In genomic region chr7:29168791-29169230, GRCm38 (mm10) we compare ENCODE assay signal across 8 mouse cellular contexts. TPM values are rescaled to one million over a fixed set of nuclear protein-coding genes. Genes with fewer than 3 reads are reported as not detected.
DNase-seq lines count a peak whose midpoint lies in the region; ATAC-seq and TF ChIP-seq lines count a peak whose summit lies in the region.

No protein-coding gene starts in this region.

- no peak for TF ChIP-seq CTCF in layer of hippocampus, adult 2 months (conservative IDR thresholded peaks at IDR 0.05)

- H3K27me3 ChIP-seq in embryonic facial prominence, embryonic 13.5 days: peaks cover 40% of the 10 kb centered on the region
- H3K27me3 ChIP-seq in limb, embryonic 12.5 days: peaks cover 56% of the 10 kb centered on the region

- peak overlapping the region; percentile 88 for H3K4me2 ChIP-seq in embryonic facial prominence, embryonic 13.5 days
- H3K4me2 ChIP-seq in limb, embryonic 12.5 days: peak overlapping the region; percentile 83

- WGBS in embryonic facial prominence, embryonic 13.5 days: 2% methylated on average over 14 of the region's 14 CpGs
- WGBS in limb, embryonic 12.5 days: under 1% methylated on average over 14 of the region's 14 CpGs

- ATAC-seq in embryonic facial prominence, embryonic 13.5 days (ENCODE audit: insufficient number of reproducible peaks, insufficient read depth, low FRiP score, low TSS enrichment, low read depth): no peak
- no peak for ATAC-seq in limb, embryonic 12.5 days (ENCODE audit: insufficient number of reproducible peaks, insufficient read depth, low FRiP score, low TSS enrichment, low read depth)
- ATAC-seq in megakaryocyte progenitor cell, adult 5-6 weeks (replicated peaks; ENCODE audit: poor library complexity): no peak

- no peaks in the 10 kb centered on the region for H3K9me3 ChIP-seq in embryonic facial prominence, embryonic 13.5 days
- H3K9me3 ChIP-seq in limb, embryonic 12.5 days: no peaks in the 10 kb centered on the region

- H3K27ac ChIP-seq in layer of hippocampus, adult 2 months: peak overlapping the region; percentile 91
- H3K27ac ChIP-seq in embryonic facial prominence, embryonic 13.5 days: peak overlapping the region; percentile 69
- peak overlapping the region; percentile 64; the same call in 1 of the 2 replicates for H3K27ac ChIP-seq in limb, embryonic 12.5 days

- peaks cover 13% of the 10 kb centered on the region for H3K36me3 ChIP-seq in embryonic facial prominence, embryonic 13.5 days
- H3K36me3 ChIP-seq in limb, embryonic 12.5 days: peaks cover 22% of the 10 kb centered on the region

- no peak for DNase-seq in layer of hippocampus, adult 2 months (ENCODE audit: low spot score in 2 of 2)
- DNase-seq in layer of hippocampus, adult 9-10 months (ENCODE audit: low spot score): no peak
- DNase-seq in R1 (ENCODE audit: low read depth, low spot score): peak; percentile 52
- DNase-seq in retina, embryonic 14.5 days (ENCODE audit: low spot score): peak; percentile 64
- no peak for DNase-seq in gastrocnemius, postnatal 14 days

- H3K4me1 ChIP-seq in embryonic facial prominence, embryonic 13.5 days: peaks cover 41% of the 10 kb centered on the region
- peaks cover 36% of the 10 kb centered on the region for H3K4me1 ChIP-seq in limb, embryonic 12.5 days (replicated peaks)

- intact Hi-C loops in gastrocnemius, postnatal 14 days (cut with DNase I; ENCODE audit: low total_unique reads): no loop called here

- H3K4me3 ChIP-seq in layer of hippocampus, adult 2 months: peak overlapping the region; percentile 86
- peak overlapping the region; percentile 68 for H3K4me3 ChIP-seq in embryonic facial prominence, embryonic 13.5 days
- peak overlapping the region; percentile 60 for H3K4me3 ChIP-seq in limb, embryonic 12.5 days (replicated peaks)

- peak overlapping the region; percentile 76 for H3K9ac ChIP-seq in embryonic facial prominence, embryonic 13.5 days
- peak overlapping the region; percentile 64 for H3K9ac ChIP-seq in limb, embryonic 12.5 days (replicated peaks)

RNA-seq across cellular contexts. Expression of gene Ggn, which starts 1.2 kb away (rescaled TPM):
- total RNA-seq in layer of hippocampus, adult 2 months (2021): under 1 TPM; 0.88 to 0.95 TPM
- 0.51 and 1.3 TPM in 2 replicates for polyA plus RNA-seq in embryonic facial prominence, embryonic 13.5 days (2015; fragmentation: Nextera tagmentation; extraction: Ambion mirVana)
- polyA plus RNA-seq in limb, embryonic 12.5 days (2016; fragmentation: Nextera tagmentation; extraction: Ambion mirVana): 0.60 and 1.1 TPM in 2 replicates
- 0.76 and 1.2 TPM in 2 replicates for total RNA-seq in megakaryocyte progenitor cell, adult 5-6 weeks (2015)
- 0.17 and 0.47 TPM in 2 replicates for total RNA-seq in megakaryocyte progenitor cell, adult 5-6 weeks (2017)
- under 1 TPM; 0.35 to 0.38 TPM for total RNA-seq in gastrocnemius, postnatal 14 days (2021)

RNA-seq across cellular contexts. Expression of gene Spred3, which starts 1.4 kb away (rescaled TPM):
- total RNA-seq in layer of hippocampus, adult 2 months (2021): 10 to 100 TPM; 46.9 to 48.1 TPM
- 4.5 and 4.9 TPM in 2 replicates for polyA plus RNA-seq in embryonic facial prominence, embryonic 13.5 days (2015; fragmentation: Nextera tagmentation; extraction: Ambion mirVana)
- 5.0 and 6.6 TPM in 2 replicates for polyA plus RNA-seq in limb, embryonic 12.5 days (2016; fragmentation: Nextera tagmentation; extraction: Ambion mirVana)
- 0.56 and 2.3 TPM in 2 replicates for total RNA-seq in megakaryocyte progenitor cell, adult 5-6 weeks (2015)
- total RNA-seq in megakaryocyte progenitor cell, adult 5-6 weeks (2017): 0.91 and 2.4 TPM in 2 replicates
- total RNA-seq in gastrocnemius, postnatal 14 days (2021): 1 to 10 TPM in 1 of 2 experiments, under 1 TPM in 1; 0.78 to 1.8 TPM

RNA-seq across cellular contexts. Expression of gene Psmd8, which starts 11.7 kb away (rescaled TPM):
- total RNA-seq in layer of hippocampus, adult 2 months (2021): 100 to 1,000 TPM; 131 to 133 TPM
- 252 and 273 TPM in 2 replicates for polyA plus RNA-seq in embryonic facial prominence, embryonic 13.5 days (2015; fragmentation: Nextera tagmentation; extraction: Ambion mirVana)
- 292 and 305 TPM in 2 replicates for polyA plus RNA-seq in limb, embryonic 12.5 days (2016; fragmentation: Nextera tagmentation; extraction: Ambion mirVana)
- 169 and 191 TPM in 2 replicates for total RNA-seq in megakaryocyte progenitor cell, adult 5-6 weeks (2015)
- total RNA-seq in megakaryocyte progenitor cell, adult 5-6 weeks (2017): 160 and 176 TPM in 2 replicates
- total RNA-seq in gastrocnemius, postnatal 14 days (2021): 100 to 1,000 TPM; 171 to 188 TPM

RNA-seq across cellular contexts. Expression of gene Fam98c, which starts 12.8 kb away (rescaled TPM):
- total RNA-seq in layer of hippocampus, adult 2 months (2021): 10 to 100 TPM; 28.1 to 29.3 TPM
- polyA plus RNA-seq in embryonic facial prominence, embryonic 13.5 days (2015; fragmentation: Nextera tagmentation; extraction: Ambion mirVana): 16.0 and 17.6 TPM in 2 replicates
- 14.2 and 16.4 TPM in 2 replicates for polyA plus RNA-seq in limb, embryonic 12.5 days (2016; fragmentation: Nextera tagmentation; extraction: Ambion mirVana)
- 19.4 and 24.1 TPM in 2 replicates for total RNA-seq in megakaryocyte progenitor cell, adult 5-6 weeks (2015)
- total RNA-seq in megakaryocyte progenitor cell, adult 5-6 weeks (2017): 22.6 and 23.4 TPM in 2 replicates
- total RNA-seq in gastrocnemius, postnatal 14 days (2021): 10 to 100 TPM; 12.3 to 13.0 TPM

RNA-seq across cellular contexts. Expression of gene Rasgrp4, which starts 34.2 kb away (rescaled TPM):
- total RNA-seq in layer of hippocampus, adult 2 months (2021): under 1 TPM; 0.91 to 0.97 TPM
- 1.3 and 1.8 TPM in 2 replicates for polyA plus RNA-seq in embryonic facial prominence, embryonic 13.5 days (2015; fragmentation: Nextera tagmentation; extraction: Ambion mirVana)
- polyA plus RNA-seq in limb, embryonic 12.5 days (2016; fragmentation: Nextera tagmentation; extraction: Ambion mirVana): 0.93 and 1.3 TPM in 2 replicates
- 1.8 and 3.3 TPM in 2 replicates for total RNA-seq in megakaryocyte progenitor cell, adult 5-6 weeks (2015)
- total RNA-seq in megakaryocyte progenitor cell, adult 5-6 weeks (2017): 1.5 and 7.2 TPM in 2 replicates
- under 1 TPM; 0.73 to 0.82 TPM for total RNA-seq in gastrocnemius, postnatal 14 days (2021)

Comparison
In these comparisons a context has a peak if more than half of its experiments do, and no peak if none do; other contexts are left out.
1. DNase-seq: peak in R1 (single experiment) and retina, embryonic 14.5 days (single experiment); none in layer of hippocampus, adult 2 months (0 of 2), layer of hippocampus, adult 9-10 months (single experiment) and gastrocnemius, postnatal 14 days (single experiment).
2. RNA of gene Spred3, which starts 1.4 kb away (total RNA-seq): 46.9 to 48.1 TPM in layer of hippocampus, adult 2 months; 0.56 to 2.4 TPM in megakaryocyte progenitor cell, adult 5-6 weeks and 0.78 to 1.8 TPM in gastrocnemius, postnatal 14 days; every median in the first group is over 10 times any median in the second.
3. Peak in every context shown above with its lines, with median percentiles within 50 percentile points of each other: H3K27ac ChIP-seq and H3K4me3 ChIP-seq.